Mouse (Mus musculus): Measurements from ENCODE around the gene Cpne4. TPM values are rescaled to one million over a fixed set of nuclear protein-coding genes. Genes with fewer than 3 reads are reported as not detected.

Gene Cpne4
- total and polyA plus RNA-seq, 3 experiments, result not detected

DNA sequence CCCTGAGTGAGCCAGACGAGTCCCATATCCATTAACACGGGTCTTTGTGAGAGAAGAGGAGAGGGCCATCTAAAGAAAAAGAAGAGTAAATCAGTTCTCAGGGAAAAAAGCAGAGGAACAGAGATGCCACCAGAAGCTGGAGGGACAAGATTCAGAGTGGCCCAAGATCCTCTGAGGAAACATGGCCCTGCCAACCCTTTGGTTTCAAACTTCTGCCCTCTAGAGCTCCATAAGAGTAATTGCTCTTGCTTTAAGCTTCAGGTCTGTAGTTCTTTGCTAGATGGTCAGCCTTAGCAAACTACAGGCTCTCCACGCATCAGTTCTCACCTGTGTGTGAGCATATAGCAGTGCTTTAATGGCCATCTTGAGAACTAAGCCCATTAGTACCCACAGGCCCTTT lies 343.4 kb downstream of the Cpne4 start:
- no peaks in the 10 kb centered on the region for H3K36me3 ChIP-seq (ENCODE audit: control insufficient read depth in 1 of 2, insufficient read depth in 2 of 2, low read length in 2 of 2)
- H3K4me3 ChIP-seq (ENCODE audit: control insufficient read depth in 1 of 2, insufficient read depth in 1 of 2, low read depth in 2 of 2, low read length in 2 of 2), result no peak overlapping the region
- DNase-seq (ENCODE audit: low read depth, low spot score), result no peak
- no peaks in the 10 kb centered on the region for H3K4me1 ChIP-seq (ENCODE audit: control insufficient read depth in 1 of 2, insufficient read depth in 2 of 2, low read length in 2 of 2)
- no peaks in the 10 kb centered on the region for H3K27me3 ChIP-seq (ENCODE audit: control insufficient read depth in 1 of 2, insufficient read depth in 2 of 2, low read length in 2 of 2)
- no peaks in the 10 kb centered on the region for H3K79me2 ChIP-seq (ENCODE audit: control insufficient read depth, insufficient read depth, low read length, poor library complexity)
- TF ChIP-seq EP300 (IDR thresholded peaks at IDR 0.05; ENCODE audit: low read depth in 1 of 2, low read length in 2 of 2) (no peak), USF1 (IDR thresholded peaks at IDR 0.05; ENCODE audit: low read depth, low read length) (no peak), MAFK (IDR thresholded peaks at IDR 0.05; ENCODE audit: borderline replicate concordance, low read depth, low read length) (no peak), HCFC1 (IDR thresholded peaks at IDR 0.05; ENCODE audit: low read depth, low read length) (no peak), POLR2AphosphoS2 (IDR thresholded peaks at IDR 0.05; ENCODE audit: low read length) (no peak), RAD21 (IDR thresholded peaks at IDR 0.05; ENCODE audit: low read depth, low read length) (no peak), USF2 (IDR thresholded peaks at IDR 0.05; ENCODE audit: borderline replicate concordance in 1 of 2, insufficient read depth in 1 of 2, low read depth in 1 of 2, low read length in 2 of 2) (no peak), ETS1 (IDR thresholded peaks at IDR 0.05; ENCODE audit: low read depth, low read length) (no peak)
- no peaks in the 10 kb centered on the region for H3K9me3 ChIP-seq (replicated peaks; ENCODE audit: insufficient read depth, low read length)
- no peak overlapping the region for H3K9ac ChIP-seq (ENCODE audit: control insufficient read depth, low read depth, low read length, poor library complexity, severe bottlenecking)
- H3K27ac ChIP-seq (ENCODE audit: control insufficient read depth, low read depth, low read length), result no peak overlapping the region

- H3K27me3 ChIP-seq (ENCODE audit: control insufficient read depth in 1 of 2, insufficient read depth in 2 of 2, low read length in 2 of 2), result no peaks in the 10 kb centered on the region
- no peaks in the 10 kb centered on the region for H3K9me3 ChIP-seq (replicated peaks; ENCODE audit: insufficient read depth, low read length)
- no peaks in the 10 kb centered on the region for H3K79me2 ChIP-seq (ENCODE audit: control insufficient read depth, insufficient read depth, low read length, poor library complexity)
- no peaks in the 10 kb centered on the region for H3K4me1 ChIP-seq (ENCODE audit: control insufficient read depth in 1 of 2, insufficient read depth in 2 of 2, low read length in 2 of 2)
- TF ChIP-seq MYC (IDR thresholded peaks at IDR 0.05; ENCODE audit: low read depth, low read length) (no peak), MXI1 (IDR thresholded peaks at IDR 0.05; ENCODE audit: low read depth, low read length) (no peak), EP300 (IDR thresholded peaks at IDR 0.05; ENCODE audit: low read depth in 1 of 2, low read length in 2 of 2) (no peak), ELF1 (IDR thresholded peaks at IDR 0.05; ENCODE audit: low read depth, low read length) (no peak), RAD21 (IDR thresholded peaks at IDR 0.05; ENCODE audit: low read depth, low read length) (no peak), CHD1 (IDR thresholded peaks at IDR 0.05; ENCODE audit: low read depth, low read length) (no peak), POLR2AphosphoS2 (IDR thresholded peaks at IDR 0.05; ENCODE audit: low read length) (no peak), NRF1 (IDR thresholded peaks at IDR 0.05; ENCODE audit: insufficient read depth, low read depth, low read length, poor library complexity, severe bottlenecking) (no peak), MAFK (IDR thresholded peaks at IDR 0.05; ENCODE audit: borderline replicate concordance, low read depth, low read length) (no peak), BHLHE40 (IDR thresholded peaks at IDR 0.05; ENCODE audit: borderline replicate concordance, low read depth, low read length) (no peak), UBTF (IDR thresholded peaks at IDR 0.05; ENCODE audit: borderline replicate concordance, insufficient read depth, low read depth, low read length) (no peak), ZMIZ1 (IDR thresholded peaks at IDR 0.05; ENCODE audit: low read depth, low read length) (no peak), TCF12 (IDR thresholded peaks at IDR 0.05; ENCODE audit: low read depth, low read length) (no peak), POLR2A (IDR thresholded peaks at IDR 0.05; ENCODE audit: control insufficient read depth in 1 of 2, insufficient read depth in 1 of 2, low read depth in 1 of 2, low read length in 2 of 2, poor library complexity in 1 of 2) (no peak), USF1 (IDR thresholded peaks at IDR 0.05; ENCODE audit: low read depth, low read length) (no peak), MAZ (IDR thresholded peaks at IDR 0.05; ENCODE audit: low read depth, low read length) (no peak)
- H3K4me3 ChIP-seq (ENCODE audit: control insufficient read depth in 1 of 2, insufficient read depth in 1 of 2, low read depth in 2 of 2, low read length in 2 of 2), result no peak overlapping the region
- H3K27ac ChIP-seq (ENCODE audit: control insufficient read depth, low read depth, low read length), result no peak overlapping the region
- no peak overlapping the region for H3K9ac ChIP-seq (ENCODE audit: control insufficient read depth, low read depth, low read length, poor library complexity, severe bottlenecking)
- no peaks in the 10 kb centered on the region for H3K36me3 ChIP-seq (ENCODE audit: control insufficient read depth in 1 of 2, insufficient read depth in 2 of 2, low read length in 2 of 2)
- no peak for DNase-seq (ENCODE audit: low read depth, low spot score)
Observed at GRCm38 (mm10) chr9:104895360-104895759, 348.3 kb downstream of the Cpne4 start.

All from MEL (cell line).